Mouse (Mus musculus) stomach, postnatal 0 days (tissue): ENCODE data around the gene Krr1. TPM values are rescaled to one million over a fixed set of nuclear protein-coding genes. Genes with fewer than 3 reads are reported as not detected.

Experiments used
- polyA plus RNA-seq: library from polyadenylated mRNA; unstranded; fragments of >200 nt; fragmentation: Nextera tagmentation; extraction: Ambion mirVana; gene quantifications from 2 replicates; pipeline ENCODE4 v1.2.1, GENCODE M21; 2015

The Krr1 gene
- polyA plus RNA-seq, 1 experiment from 2014 or later = 17.6 TPM

Other genes with a start within 250 kb of the Krr1 start
- 12.9 and 16.0 TPM in 2 replicates for gene Glipr1, start 30.0 kb downstream of the Krr1 start, polyA plus RNA-seq
- gene Glipr1l1, start 87.5 kb downstream of the Krr1 start, polyA plus RNA-seq = not detected in 2 replicates
- gene Glipr1l2, start 110.7 kb downstream of the Krr1 start, polyA plus RNA-seq = 0.06 TPM in 1 of 2 replicates, not detected in the other
- not detected in 2 replicates for gene Glipr1l3, start 187.7 kb downstream of the Krr1 start, polyA plus RNA-seq
- gene Caps2, start 191.0 kb downstream of the Krr1 start, polyA plus RNA-seq = 0.04 and 0.16 TPM in 2 replicates